ENCODE assay signal across 10 mouse cellular contexts in the genomic region with DNA sequence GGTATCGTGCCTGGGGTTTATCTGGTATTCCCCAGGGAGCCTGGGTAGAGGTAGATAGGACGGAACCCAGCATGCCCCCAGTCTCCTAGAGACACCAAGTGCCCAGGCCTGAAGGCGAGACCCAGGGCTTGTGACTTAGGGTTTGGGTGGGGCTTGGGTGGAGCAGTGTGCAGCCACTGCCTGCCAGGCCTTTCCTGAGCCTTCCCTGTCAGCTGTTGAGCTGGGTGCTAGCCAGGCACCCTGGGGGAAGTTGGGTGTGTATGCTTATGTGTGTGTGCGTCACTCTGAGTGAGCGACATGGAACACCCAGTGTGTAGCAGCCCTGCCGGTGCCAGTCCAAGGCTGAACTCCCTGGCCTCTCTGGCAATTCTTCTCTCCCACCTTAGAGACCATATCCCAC.
DNase-seq lines count a peak whose midpoint lies in the region; ATAC-seq lines count a peak whose summit lies in the region.
"Had no signal": no experiment of that assay in that cellular context is flagged by ENCODE, and none has a peak within 500 bp of the region (broad histone marks: within the 10 kb centered on the region; RNA-seq: fewer than 3 reads in every experiment).

No protein-coding gene starts in this region.

- H3K4me3 ChIP-seq in forebrain, embryonic 13.5 days = no peak overlapping the region
- no peak overlapping the region for H3K4me3 ChIP-seq in forebrain, embryonic 15.5 days
- no peak overlapping the region for H3K4me3 ChIP-seq in embryonic facial prominence, embryonic 15.5 days (replicated peaks)
- H3K4me3 ChIP-seq in limb, embryonic 12.5 days (replicated peaks) = no peak overlapping the region
- no peak overlapping the region for H3K4me3 ChIP-seq in midbrain, embryonic 14.5 days (replicated peaks; ENCODE audit: low read depth, low read length)
- H3K4me3 ChIP-seq: layer of hippocampus, adult 2 months; megakaryocyte, embryonic 14.5 days had no signal

- DNase-seq in 3T3-L1 (ENCODE audit: low read depth, low spot score) = peak; percentile 59
- DNase-seq in midbrain, embryonic 14.5 days = no peak
- DNase-seq in c-Kit-positive CD71-positive TER-119-positive erythroid progenitor cells, embryonic 14.5 days (ENCODE audit: low spot score) = no peak

- no peaks in the 10 kb centered on the region for H3K9me3 ChIP-seq in forebrain, embryonic 13.5 days (replicated peaks)
- H3K9me3 ChIP-seq in forebrain, embryonic 15.5 days = no peaks in the 10 kb centered on the region
- no peaks in the 10 kb centered on the region for H3K9me3 ChIP-seq in embryonic facial prominence, embryonic 15.5 days (replicated peaks)
- H3K9me3 ChIP-seq in limb, embryonic 12.5 days = no peaks in the 10 kb centered on the region
- no peaks in the 10 kb centered on the region for H3K9me3 ChIP-seq in midbrain, embryonic 14.5 days (ENCODE audit: control insufficient read depth, low read length)
- H3K9me3 ChIP-seq: megakaryocyte, embryonic 14.5 days had no signal

- H3K27me3 ChIP-seq in forebrain, embryonic 13.5 days = 0 out of 2 replicates have a peak, but pooled peaks cover 4% of the 10 kb centered on the region
- no peaks in the 10 kb centered on the region for H3K27me3 ChIP-seq in forebrain, embryonic 15.5 days
- no peaks in the 10 kb centered on the region for H3K27me3 ChIP-seq in embryonic facial prominence, embryonic 15.5 days
- no peaks in the 10 kb centered on the region for H3K27me3 ChIP-seq in limb, embryonic 12.5 days
- H3K27me3 ChIP-seq in midbrain, embryonic 14.5 days (ENCODE audit: control insufficient read depth, insufficient read depth, low read length) = no peaks in the 10 kb centered on the region

- ATAC-seq in forebrain, embryonic 13.5 days = no peak
- no peak for ATAC-seq in forebrain, embryonic 15.5 days (replicated peaks)
- peak; percentile 65; the same call in 1 of the 2 replicates for ATAC-seq in embryonic facial prominence, embryonic 15.5 days (ENCODE audit: insufficient number of reproducible peaks, low FRiP score, low TSS enrichment, low read depth)
- peak; percentile 10; the same call in 1 of the 2 replicates for ATAC-seq in limb, embryonic 12.5 days (ENCODE audit: insufficient number of reproducible peaks, insufficient read depth, low FRiP score, low TSS enrichment, low read depth)
- ATAC-seq in midbrain, embryonic 14.5 days (ENCODE audit: low FRiP score, low TSS enrichment) = no peak
- ATAC-seq in CD4-positive, CD25-positive, alpha-beta regulatory T cell, adult 4 months = no peak

- no peaks in the 10 kb centered on the region for H3K36me3 ChIP-seq in forebrain, embryonic 13.5 days (ENCODE audit: poor library complexity, severe bottlenecking)
- no peaks in the 10 kb centered on the region for H3K36me3 ChIP-seq in forebrain, embryonic 15.5 days
- H3K36me3 ChIP-seq in embryonic facial prominence, embryonic 15.5 days = no peaks in the 10 kb centered on the region
- H3K36me3 ChIP-seq in limb, embryonic 12.5 days = no peaks in the 10 kb centered on the region
- no peaks in the 10 kb centered on the region for H3K36me3 ChIP-seq in midbrain, embryonic 14.5 days (ENCODE audit: control insufficient read depth, insufficient read depth, low read length)

- H3K4me1 ChIP-seq in forebrain, embryonic 13.5 days = peaks cover 68% of the 10 kb centered on the region
- H3K4me1 ChIP-seq in forebrain, embryonic 15.5 days = peaks cover 49% of the 10 kb centered on the region
- H3K4me1 ChIP-seq in embryonic facial prominence, embryonic 15.5 days = peaks cover 43% of the 10 kb centered on the region
- 0 out of 2 replicates have a peak, but pooled peaks cover 4% of the 10 kb centered on the region for H3K4me1 ChIP-seq in limb, embryonic 12.5 days (replicated peaks)
- peaks cover 5% of the 10 kb centered on the region; the same call in 1 of the 2 replicates for H3K4me1 ChIP-seq in midbrain, embryonic 14.5 days (ENCODE audit: control insufficient read depth, insufficient read depth, low read length)
- H3K4me1 ChIP-seq: megakaryocyte, embryonic 14.5 days had no signal

- no peak overlapping the region for H3K4me2 ChIP-seq in forebrain, embryonic 13.5 days
- no peak overlapping the region for H3K4me2 ChIP-seq in forebrain, embryonic 15.5 days (replicated peaks)
- no peak overlapping the region for H3K4me2 ChIP-seq in embryonic facial prominence, embryonic 15.5 days (replicated peaks)
- H3K4me2 ChIP-seq in limb, embryonic 12.5 days = no peak overlapping the region
- H3K4me2 ChIP-seq in midbrain, embryonic 14.5 days (ENCODE audit: low read length) = no peak overlapping the region

- H3K9ac ChIP-seq in forebrain, embryonic 13.5 days = no peak overlapping the region
- no peak overlapping the region for H3K9ac ChIP-seq in forebrain, embryonic 15.5 days (replicated peaks)
- H3K9ac ChIP-seq in embryonic facial prominence, embryonic 15.5 days = no peak overlapping the region
- no peak overlapping the region for H3K9ac ChIP-seq in limb, embryonic 12.5 days (replicated peaks)
- no peak overlapping the region for H3K9ac ChIP-seq in midbrain, embryonic 14.5 days (replicated peaks; ENCODE audit: low read length)

- H3K27ac ChIP-seq in forebrain, embryonic 13.5 days = 0 out of 2 replicates have a peak overlapping the region, but pooled peaks have one; percentile 25
- no peak overlapping the region for H3K27ac ChIP-seq in forebrain, embryonic 15.5 days (replicated peaks)
- H3K27ac ChIP-seq in embryonic facial prominence, embryonic 15.5 days (replicated peaks) = peak overlapping the region; percentile 5; the same call in 1 of the 2 replicates
- H3K27ac ChIP-seq in limb, embryonic 12.5 days = no peak overlapping the region
- no peak overlapping the region for H3K27ac ChIP-seq in midbrain, embryonic 14.5 days (replicated peaks; ENCODE audit: low read depth, low read length)
- H3K27ac ChIP-seq: layer of hippocampus, adult 2 months had no signal

- 83% methylated on average over 6 of the region's 6 CpGs for WGBS in forebrain, embryonic 13.5 days
- 70% methylated on average over 6 of the region's 6 CpGs for WGBS in forebrain, embryonic 15.5 days
- WGBS in embryonic facial prominence, embryonic 15.5 days = 51% methylated on average over 6 of the region's 6 CpGs
- WGBS in limb, embryonic 12.5 days = 83% methylated on average over 6 of the region's 6 CpGs
- 78% methylated on average over 6 of the region's 6 CpGs for WGBS in midbrain, embryonic 14.5 days

Comparison
In these comparisons a context has a peak if more than half of its experiments do, and no peak if none do; other contexts are left out.
1. H3K27ac ChIP-seq: peak in forebrain, embryonic 13.5 days (single experiment) and embryonic facial prominence, embryonic 15.5 days (single experiment); none in forebrain, embryonic 15.5 days (single experiment), limb, embryonic 12.5 days (single experiment) and midbrain, embryonic 14.5 days (single experiment).
2. ATAC-seq: peak in embryonic facial prominence, embryonic 15.5 days (single experiment) and limb, embryonic 12.5 days (single experiment); none in forebrain, embryonic 13.5 days (single experiment), forebrain, embryonic 15.5 days (single experiment), midbrain, embryonic 14.5 days (single experiment) and CD4-positive, CD25-positive, alpha-beta regulatory T cell, adult 4 months (single experiment).